Mouse (Mus musculus): ENCODE results near the gene Rbfox3. TPM values are rescaled to one million over a fixed set of nuclear protein-coding genes. Genes with fewer than 3 reads are reported as not detected.

Gene Rbfox3
- polyA plus RNA-seq, 1 experiment from 2014 or later = 56.3 TPM

DNA sequence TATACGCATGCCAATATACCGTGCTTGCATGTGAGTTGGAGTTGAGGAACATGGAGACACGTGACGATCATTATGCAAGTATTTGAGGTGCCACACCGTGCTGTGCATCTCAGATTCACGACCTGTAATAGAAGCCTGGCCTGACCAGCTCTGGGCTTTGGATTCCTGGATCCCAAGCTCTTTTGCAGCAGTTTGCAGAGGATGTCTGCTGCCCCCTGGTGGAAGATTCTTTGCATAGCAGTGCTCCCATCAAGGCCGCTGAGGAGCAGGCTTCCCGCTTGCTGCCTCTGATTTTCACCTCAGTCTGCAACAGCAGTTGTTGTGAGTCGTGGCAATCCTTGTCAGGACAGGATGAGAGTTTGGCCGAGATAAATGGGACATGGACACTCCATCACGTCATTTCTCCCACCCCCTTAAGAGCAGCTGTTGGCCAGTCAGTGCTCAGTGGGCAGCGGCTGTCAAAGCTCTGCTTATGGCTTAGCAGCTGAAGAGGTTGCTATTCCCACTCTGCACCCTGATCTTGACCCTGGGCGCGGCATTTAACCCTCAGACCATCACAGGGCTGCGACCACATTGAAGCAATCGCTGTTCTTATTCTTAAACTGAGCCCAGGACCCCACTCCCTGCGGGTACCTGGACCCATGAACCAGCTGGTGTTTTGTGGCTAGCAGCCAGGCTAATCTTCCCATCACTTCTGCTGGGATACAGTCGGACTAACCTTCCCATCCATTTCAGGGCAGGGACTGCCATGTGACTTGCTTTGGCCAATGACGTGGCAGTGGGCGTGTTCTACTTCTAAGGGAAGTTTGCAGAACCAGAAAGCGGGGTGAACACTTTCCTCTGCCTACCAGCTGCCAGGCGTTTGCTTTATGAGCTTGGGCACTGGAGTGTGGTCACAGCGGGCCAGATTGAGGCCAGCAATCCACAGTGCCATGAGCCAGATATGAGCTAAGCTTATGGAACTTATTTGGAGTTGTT lies 172.3 kb downstream of the Rbfox3 start:
- H3K36me3 ChIP-seq (ENCODE audit: control insufficient read depth, insufficient read depth) = no peaks in the 10 kb centered on the region
- peaks cover 34% of the 10 kb centered on the region for H3K4me1 ChIP-seq (replicated peaks; ENCODE audit: control insufficient read depth, insufficient read depth, low read length)
- H3K27me3 ChIP-seq (replicated peaks; ENCODE audit: control insufficient read depth, insufficient read depth, low read length) = no peaks in the 10 kb centered on the region
- H3K9ac ChIP-seq (replicated peaks; ENCODE audit: low read depth, low read length) = no peak overlapping the region
- H3K4me3 ChIP-seq (replicated peaks; ENCODE audit: low read length) = no peak overlapping the region
- no peaks in the 10 kb centered on the region for H3K9me3 ChIP-seq (ENCODE audit: control insufficient read depth, low read length)
- WGBS = 8% methylated on average over 23 of the region's 23 CpGs
- ATAC-seq = peak; percentile 57
- peak overlapping the region; percentile 14 for H3K4me2 ChIP-seq (ENCODE audit: low read length)
- H3K27ac ChIP-seq (ENCODE audit: low read length) = peak overlapping the region; percentile 37; the same call in 1 of the 2 replicates

DNA sequence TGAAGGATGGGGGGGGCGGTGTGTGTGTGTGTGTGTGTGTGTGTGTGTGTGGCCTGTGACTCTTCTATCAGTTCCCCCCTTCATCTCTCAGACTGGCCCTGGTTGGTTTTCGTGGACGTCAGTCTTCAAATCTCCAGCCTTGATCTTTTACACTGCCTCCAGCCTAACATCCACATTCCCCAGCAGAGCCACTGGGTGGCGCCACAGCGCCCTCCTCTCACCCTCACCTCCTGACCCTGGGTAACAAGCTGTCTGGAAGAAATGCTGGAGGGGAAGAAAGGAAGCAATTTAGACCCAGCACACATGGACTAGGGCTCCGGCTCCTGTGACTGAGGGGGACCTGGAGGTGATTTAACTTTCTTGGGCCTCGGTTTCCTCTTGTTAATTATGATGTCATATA lies 173.1 kb downstream of the Rbfox3 start:
- no peak for ATAC-seq
- Histone ChIP-seq H3K27ac (ENCODE audit: low read length) (no peak overlapping the region), H3K4me3 (replicated peaks; ENCODE audit: low read length) (no peak overlapping the region), H3K4me2 (ENCODE audit: low read length) (no peak overlapping the region), H3K4me1 (replicated peaks; ENCODE audit: control insufficient read depth, insufficient read depth, low read length) (peaks cover 27% of the 10 kb centered on the region), H3K36me3 (ENCODE audit: control insufficient read depth, insufficient read depth) (no peaks in the 10 kb centered on the region), H3K9ac (replicated peaks; ENCODE audit: low read depth, low read length) (no peak overlapping the region), H3K27me3 (replicated peaks; ENCODE audit: control insufficient read depth, insufficient read depth, low read length) (no peaks in the 10 kb centered on the region), H3K9me3 (ENCODE audit: control insufficient read depth, low read length) (no peaks in the 10 kb centered on the region)
- WGBS = 46% methylated on average over 7 of the region's 7 CpGs

DNA sequence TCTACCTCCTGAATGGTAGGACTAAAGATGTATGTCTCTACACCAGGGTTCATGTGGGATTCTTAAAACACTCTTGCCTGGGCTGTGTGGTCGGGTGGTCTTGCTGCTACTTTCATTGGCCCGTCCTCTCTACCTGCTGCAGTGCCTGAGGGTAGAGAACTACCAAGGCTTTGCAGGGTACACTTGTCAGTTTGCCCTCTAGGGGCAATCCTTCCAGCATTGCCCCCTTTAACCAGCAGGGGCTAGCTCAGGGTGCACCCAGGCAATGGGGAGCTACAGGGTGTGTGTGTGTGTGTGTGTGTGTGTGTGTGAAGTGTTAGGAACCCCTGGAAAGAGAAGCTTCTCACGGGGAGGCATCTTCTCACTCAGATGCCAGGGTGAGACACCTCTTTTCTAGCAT lies 173.6 kb downstream of the Rbfox3 start:
- H3K9ac ChIP-seq (replicated peaks; ENCODE audit: low read depth, low read length) = no peak overlapping the region
- no peak for ATAC-seq
- no peaks in the 10 kb centered on the region for H3K36me3 ChIP-seq (ENCODE audit: control insufficient read depth, insufficient read depth)
- H3K27me3 ChIP-seq (replicated peaks; ENCODE audit: control insufficient read depth, insufficient read depth, low read length) = no peaks in the 10 kb centered on the region
- H3K9me3 ChIP-seq (ENCODE audit: control insufficient read depth, low read length) = no peaks in the 10 kb centered on the region
- WGBS = 69% methylated on average over 3 of the region's 3 CpGs
- H3K4me3 ChIP-seq (replicated peaks; ENCODE audit: low read length) = no peak overlapping the region
- H3K4me1 ChIP-seq (replicated peaks; ENCODE audit: control insufficient read depth, insufficient read depth, low read length) = peaks cover 23% of the 10 kb centered on the region
- H3K27ac ChIP-seq (ENCODE audit: low read length) = no peak overlapping the region
- H3K4me2 ChIP-seq (ENCODE audit: low read length) = no peak overlapping the region

DNA sequence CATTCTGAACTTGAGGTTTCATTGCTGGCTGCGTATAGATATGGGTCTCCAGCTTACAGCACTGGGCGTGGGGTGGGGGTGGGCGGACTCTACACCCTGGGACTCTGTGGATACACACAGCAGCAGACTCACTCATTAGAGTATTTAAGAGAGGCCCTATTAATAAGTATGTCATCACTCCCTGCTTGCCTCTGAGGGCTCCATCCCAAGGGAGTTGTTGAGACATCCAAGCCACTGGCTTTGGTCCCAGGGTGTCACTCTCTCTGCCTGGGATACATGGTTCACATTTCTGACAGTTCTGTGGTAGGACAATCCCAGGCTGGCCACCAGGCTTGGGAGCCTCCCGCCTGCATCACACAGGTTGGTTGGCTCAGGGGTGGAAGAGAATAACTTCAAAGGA lies 174.4 kb downstream of the Rbfox3 start:
- H3K4me1 ChIP-seq (replicated peaks; ENCODE audit: control insufficient read depth, insufficient read depth, low read length) = peaks cover 17% of the 10 kb centered on the region
- no peak overlapping the region for H3K4me3 ChIP-seq (replicated peaks; ENCODE audit: low read length)
- no peak for ATAC-seq
- H3K27ac ChIP-seq (ENCODE audit: low read length) = no peak overlapping the region
- no peak overlapping the region for H3K9ac ChIP-seq (replicated peaks; ENCODE audit: low read depth, low read length)
- H3K36me3 ChIP-seq (ENCODE audit: control insufficient read depth, insufficient read depth) = no peaks in the 10 kb centered on the region
- 85% methylated on average over 4 of the region's 4 CpGs for WGBS
- H3K27me3 ChIP-seq (replicated peaks; ENCODE audit: control insufficient read depth, insufficient read depth, low read length) = no peaks in the 10 kb centered on the region
- H3K4me2 ChIP-seq (ENCODE audit: low read length) = no peak overlapping the region
- H3K9me3 ChIP-seq (ENCODE audit: control insufficient read depth, low read length) = no peaks in the 10 kb centered on the region

DNA sequence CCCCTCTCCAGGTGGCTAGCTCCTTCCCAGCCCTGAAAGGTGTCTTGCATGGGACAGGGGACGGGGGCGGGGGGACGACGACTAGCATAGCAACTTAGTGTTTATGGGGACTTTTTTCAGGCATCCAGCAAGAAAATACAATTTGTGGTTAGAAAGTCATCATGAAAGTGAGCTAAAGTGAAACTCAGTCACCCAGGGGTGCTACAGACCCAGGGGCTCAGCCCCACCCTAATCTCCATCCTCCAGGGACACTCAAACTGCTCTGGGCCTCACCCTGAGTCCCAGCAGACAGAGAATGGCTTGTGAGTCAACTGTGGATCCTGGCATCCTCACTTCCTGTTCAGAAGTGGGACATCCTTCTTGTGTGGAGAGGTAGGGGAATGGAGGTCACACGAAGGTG lies 179.7 kb downstream of the Rbfox3 start:
- WGBS = 91% methylated on average over 5 of the region's 5 CpGs
- Histone ChIP-seq H3K4me1 (replicated peaks; ENCODE audit: control insufficient read depth, insufficient read depth, low read length) (peaks cover 9% of the 10 kb centered on the region), H3K9me3 (ENCODE audit: control insufficient read depth, low read length) (no peaks in the 10 kb centered on the region), H3K27me3 (replicated peaks; ENCODE audit: control insufficient read depth, insufficient read depth, low read length) (no peaks in the 10 kb centered on the region), H3K4me3 (replicated peaks; ENCODE audit: low read length) (no peak overlapping the region), H3K36me3 (ENCODE audit: control insufficient read depth, insufficient read depth) (no peaks in the 10 kb centered on the region), H3K27ac (ENCODE audit: low read length) (no peak overlapping the region), H3K9ac (replicated peaks; ENCODE audit: low read depth, low read length) (no peak overlapping the region), H3K4me2 (ENCODE audit: low read length) (no peak overlapping the region)
- ATAC-seq = no peak

DNA sequence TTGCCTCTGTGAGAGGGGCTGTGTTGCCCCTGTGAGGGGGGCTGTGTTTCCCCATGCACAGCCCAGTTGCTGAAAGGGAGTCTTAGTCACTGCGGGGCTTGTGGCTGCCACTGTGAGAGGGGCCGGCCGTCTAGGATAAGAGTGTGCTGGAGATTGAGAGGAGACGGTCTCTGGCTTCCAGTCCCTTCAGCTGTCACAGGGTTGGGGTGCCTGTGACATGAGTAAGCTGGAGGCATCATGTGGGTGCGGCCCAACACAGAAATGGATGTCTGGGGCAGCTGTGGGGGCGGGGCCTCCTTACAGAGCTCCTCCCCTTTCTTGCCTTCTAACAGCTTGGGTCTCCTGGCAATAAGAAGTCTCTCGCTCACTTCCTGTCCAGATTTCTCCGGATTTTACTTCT lies 182.0 kb downstream of the Rbfox3 start:
- WGBS = 29% methylated on average over 8 of the region's 8 CpGs
- no peak overlapping the region for H3K27ac ChIP-seq (ENCODE audit: low read length)
- ATAC-seq = no peak

DNA sequence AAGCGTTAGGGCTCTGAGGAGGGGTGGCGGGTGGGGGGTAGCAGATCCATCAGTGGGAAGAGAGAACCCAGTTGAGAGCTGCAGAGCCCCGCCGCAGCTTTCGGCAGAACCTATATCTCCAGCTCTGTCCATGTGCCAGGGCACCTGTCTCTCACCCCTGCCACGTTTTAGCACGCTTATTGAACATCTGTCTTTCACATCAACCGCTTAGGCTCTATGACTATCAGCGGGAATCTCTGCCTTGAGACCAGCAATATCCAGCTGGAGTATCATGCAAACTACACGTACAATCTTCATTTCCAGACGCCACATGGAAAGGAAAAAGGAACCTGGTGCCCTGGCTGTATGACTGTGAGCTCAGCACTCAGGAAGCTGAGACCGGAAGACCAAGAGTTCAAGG lies 182.6 kb downstream of the Rbfox3 start:
- peaks cover 9% of the 10 kb centered on the region for H3K4me1 ChIP-seq (replicated peaks; ENCODE audit: control insufficient read depth, insufficient read depth, low read length)
- no peaks in the 10 kb centered on the region for H3K27me3 ChIP-seq (replicated peaks; ENCODE audit: control insufficient read depth, insufficient read depth, low read length)
- ATAC-seq = no peak
- no peak overlapping the region for H3K4me2 ChIP-seq (ENCODE audit: low read length)
- no peak overlapping the region for H3K4me3 ChIP-seq (replicated peaks; ENCODE audit: low read length)
- H3K36me3 ChIP-seq (ENCODE audit: control insufficient read depth, insufficient read depth) = no peaks in the 10 kb centered on the region
- H3K9ac ChIP-seq (replicated peaks; ENCODE audit: low read depth, low read length) = no peak overlapping the region
- no peak overlapping the region for H3K27ac ChIP-seq (ENCODE audit: low read length)
- 66% methylated on average over 12 of the region's 12 CpGs for WGBS
- no peaks in the 10 kb centered on the region for H3K9me3 ChIP-seq (ENCODE audit: control insufficient read depth, low read length)

More for the DNA sequence above, 182.0 kb downstream of the Rbfox3 start:
- Histone ChIP-seq H3K4me3 (replicated peaks; ENCODE audit: low read length) (no peak overlapping the region), H3K36me3 (ENCODE audit: control insufficient read depth, insufficient read depth) (no peaks in the 10 kb centered on the region), H3K27me3 (replicated peaks; ENCODE audit: control insufficient read depth, insufficient read depth, low read length) (no peaks in the 10 kb centered on the region), H3K4me2 (ENCODE audit: low read length) (no peak overlapping the region), H3K9me3 (ENCODE audit: control insufficient read depth, low read length) (no peaks in the 10 kb centered on the region), H3K4me1 (replicated peaks; ENCODE audit: control insufficient read depth, insufficient read depth, low read length) (peaks cover 9% of the 10 kb centered on the region), H3K9ac (replicated peaks; ENCODE audit: low read depth, low read length) (no peak overlapping the region)

DNA sequence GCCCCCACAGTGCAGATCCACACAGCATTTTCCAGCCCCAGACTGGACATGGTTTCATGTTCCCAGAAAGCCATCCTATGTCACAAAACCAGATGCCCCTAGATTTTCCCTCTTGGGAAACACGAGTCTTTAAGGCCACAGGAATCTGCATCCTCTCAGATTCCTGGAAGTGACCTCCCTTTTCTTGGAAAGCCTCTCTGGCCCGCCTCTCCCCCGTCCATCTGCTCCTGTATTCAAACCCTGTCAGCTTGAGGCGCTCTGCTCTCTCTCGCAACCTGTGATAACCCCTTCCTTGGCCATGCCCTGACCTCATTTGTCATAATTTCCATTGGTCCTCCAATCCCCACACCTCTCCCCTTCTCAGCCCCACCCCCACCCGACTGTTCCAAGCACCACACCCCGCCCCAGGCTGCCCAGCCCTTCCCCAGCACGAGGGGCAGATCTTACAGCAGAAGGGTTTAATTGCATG lies 183.3 kb downstream of the Rbfox3 start:
- Histone ChIP-seq H3K4me2 (ENCODE audit: low read length) (no peak overlapping the region), H3K9ac (replicated peaks; ENCODE audit: low read depth, low read length) (no peak overlapping the region), H3K27me3 (replicated peaks; ENCODE audit: control insufficient read depth, insufficient read depth, low read length) (no peaks in the 10 kb centered on the region), H3K4me1 (replicated peaks; ENCODE audit: control insufficient read depth, insufficient read depth, low read length) (peaks cover 9% of the 10 kb centered on the region), H3K27ac (ENCODE audit: low read length) (no peak overlapping the region), H3K4me3 (replicated peaks; ENCODE audit: low read length) (no peak overlapping the region), H3K9me3 (ENCODE audit: control insufficient read depth, low read length) (no peaks in the 10 kb centered on the region), H3K36me3 (ENCODE audit: control insufficient read depth, insufficient read depth) (no peaks in the 10 kb centered on the region)
- no peak for ATAC-seq
- WGBS = 26% methylated on average over 8 of the region's 8 CpGs

DNA sequence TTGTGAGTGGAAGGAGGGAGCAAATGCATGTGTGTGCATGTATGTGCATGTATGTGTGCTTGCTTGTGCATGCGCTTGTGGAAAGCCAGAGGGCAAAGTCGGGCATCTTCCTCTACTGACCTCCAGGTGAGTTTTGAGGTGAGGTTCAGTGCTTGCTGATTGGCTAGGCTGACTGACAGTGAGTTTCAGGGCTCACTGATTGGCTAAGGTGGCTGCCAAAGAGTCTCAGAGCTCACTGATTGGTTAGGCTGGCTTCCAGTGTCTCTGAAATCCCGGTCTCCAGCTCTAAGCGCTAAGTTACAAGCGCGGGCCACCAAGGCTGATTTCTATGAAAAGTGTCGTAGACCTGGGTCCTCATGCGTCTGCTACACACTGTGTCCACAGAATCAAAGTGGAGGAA lies 185.0 kb downstream of the Rbfox3 start:
- Histone ChIP-seq H3K36me3 (ENCODE audit: control insufficient read depth, insufficient read depth) (no peaks in the 10 kb centered on the region), H3K4me3 (replicated peaks; ENCODE audit: low read length) (no peak overlapping the region), H3K4me2 (ENCODE audit: low read length) (no peak overlapping the region), H3K27me3 (replicated peaks; ENCODE audit: control insufficient read depth, insufficient read depth, low read length) (no peaks in the 10 kb centered on the region), H3K4me1 (replicated peaks; ENCODE audit: control insufficient read depth, insufficient read depth, low read length) (peaks cover 12% of the 10 kb centered on the region), H3K27ac (ENCODE audit: low read length) (no peak overlapping the region), H3K9ac (replicated peaks; ENCODE audit: low read depth, low read length) (no peak overlapping the region), H3K9me3 (ENCODE audit: control insufficient read depth, low read length) (no peaks in the 10 kb centered on the region)
- ATAC-seq = no peak
- WGBS = 83% methylated on average over 8 of the region's 8 CpGs
